Mouse (Mus musculus): Measurements from ENCODE around the gene Tbc1d10b. TPM values are rescaled to one million over a fixed set of nuclear protein-coding genes. Genes with fewer than 3 reads are reported as not detected.
"Not testable (repeated sequence)": the region's sequence is repeated elsewhere in the genome, so short reads cannot be mapped to it uniquely, and the experiment has no call there.

Tbc1d10b gene
- total RNA-seq, 1 experiment from 2014 or later: 53.1 TPM

DNA sequence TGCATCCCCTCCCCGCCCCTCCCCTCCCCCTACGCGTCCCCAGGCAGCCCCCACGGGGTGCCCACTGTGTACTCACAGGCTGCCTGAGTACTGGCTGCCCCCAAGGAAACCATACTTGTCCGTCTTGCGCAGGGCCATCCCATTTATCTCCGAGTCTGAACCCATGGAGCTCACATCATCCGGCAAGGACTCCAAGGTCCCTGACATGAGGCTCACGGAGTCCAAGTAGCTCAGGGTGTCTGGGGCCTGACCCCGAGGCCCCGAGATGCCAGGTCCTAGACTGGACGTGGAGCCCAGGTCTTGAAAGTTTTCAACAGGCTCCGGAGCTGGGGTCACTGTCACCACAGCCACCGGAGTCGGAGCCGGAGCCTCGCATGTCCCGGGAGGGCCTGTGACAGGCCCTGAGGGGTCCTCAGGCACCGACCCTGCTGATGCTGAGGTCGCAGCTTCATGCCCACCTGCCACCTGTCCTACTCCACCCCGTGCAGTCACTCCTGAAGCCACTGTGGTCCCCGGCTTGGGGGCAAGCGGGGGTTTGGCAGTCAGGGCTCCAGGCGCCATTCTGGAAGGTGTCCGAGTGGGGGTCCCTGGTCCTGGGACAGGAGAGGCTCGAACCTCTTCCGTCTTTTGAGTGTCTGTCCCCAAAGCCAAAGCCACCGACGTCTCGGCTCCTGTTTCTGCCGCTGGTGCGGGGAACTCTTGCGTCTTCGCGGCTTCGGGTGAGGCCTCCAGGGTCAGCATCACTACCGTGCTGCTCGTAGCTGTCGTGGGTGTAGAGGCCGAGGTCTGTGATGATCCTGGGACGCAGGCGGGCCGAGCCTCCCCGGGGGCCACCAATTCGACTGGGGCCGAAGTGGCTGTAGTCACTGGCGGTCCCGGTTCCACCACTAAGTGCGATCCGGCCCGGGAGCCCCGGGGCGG lies 634 bp downstream of the Tbc1d10b start:
- DNase-seq: peak; percentile 41

DNA sequence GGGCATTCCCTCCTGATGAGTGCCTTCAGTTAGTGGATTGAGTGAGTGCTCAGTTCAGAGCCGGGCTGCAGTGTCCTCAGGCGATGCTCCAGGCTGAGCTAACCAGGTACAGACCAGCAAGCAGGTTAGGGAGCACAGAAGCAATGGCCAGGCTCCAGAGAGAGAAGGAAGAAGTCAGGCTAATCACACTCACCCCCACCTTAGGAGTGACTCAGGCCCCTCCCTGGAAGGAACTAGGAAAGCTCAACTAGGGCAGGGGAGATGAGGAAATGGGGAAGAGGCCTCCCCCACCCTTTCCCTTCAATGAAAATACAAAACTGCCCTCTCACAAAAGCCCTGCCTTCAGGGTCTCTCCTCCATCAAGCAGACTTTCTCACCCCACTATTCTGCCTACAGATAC lies 1.7 kb downstream of the Tbc1d10b start:
- no peak for DNase-seq

DNA sequence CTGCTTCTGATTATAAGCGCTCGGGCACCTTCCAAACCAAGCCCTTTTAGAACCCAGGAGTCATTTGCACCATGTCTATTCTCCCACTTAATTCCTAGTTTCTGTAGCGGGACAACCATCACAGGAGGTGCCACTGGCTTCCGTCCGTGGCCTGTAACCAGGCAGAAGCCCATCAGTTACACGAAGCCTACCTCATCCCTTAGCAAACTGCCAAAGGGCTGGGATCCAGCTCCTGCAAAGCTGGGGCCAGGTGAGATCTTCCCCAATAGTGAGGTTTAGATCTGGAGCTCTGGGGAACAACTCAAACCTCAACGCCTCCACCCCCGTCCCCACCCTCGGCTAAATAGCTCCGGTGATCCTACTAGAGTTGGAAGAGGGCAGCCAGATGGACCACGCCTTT lies 11.8 kb downstream of the Tbc1d10b start:
- no peak for DNase-seq

DNA sequence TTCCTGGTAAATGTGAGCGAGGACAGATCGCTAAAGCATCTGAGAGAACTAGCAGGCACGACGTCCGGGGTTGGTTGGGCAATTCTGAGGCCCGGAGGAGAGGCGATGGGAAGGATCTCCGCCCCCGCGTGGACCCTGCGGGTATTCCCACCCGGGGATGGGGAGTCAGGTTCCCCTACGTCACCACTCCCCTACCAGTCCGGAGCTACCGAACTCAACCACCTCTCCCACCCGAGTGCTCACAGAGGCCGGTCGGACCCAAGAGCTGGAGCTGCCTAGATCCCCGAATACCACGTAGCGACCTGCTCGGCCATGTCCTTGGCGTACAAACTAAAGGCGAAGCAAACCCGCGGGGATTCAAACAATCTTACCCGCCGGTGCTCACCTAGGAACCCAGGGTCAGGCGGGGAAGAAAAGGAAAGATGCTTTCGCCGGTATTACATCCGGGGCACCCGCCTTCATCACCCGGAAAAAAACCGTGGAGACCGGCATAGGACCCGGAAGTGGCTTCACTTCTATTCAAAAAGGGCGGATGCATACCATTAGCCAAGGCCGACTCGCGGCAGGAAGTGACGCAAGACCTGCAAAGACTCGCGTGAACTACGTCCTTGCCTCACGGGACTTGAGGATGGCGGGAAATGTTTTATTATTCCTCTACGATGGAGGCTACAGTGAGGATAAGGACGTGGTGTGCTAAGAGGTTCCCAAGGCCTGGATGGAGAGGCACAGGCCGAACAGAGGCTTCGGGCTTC lies 12.5 kb downstream of the Tbc1d10b start, which contains the start of gene Cd2bp2:
TSS of gene Cd2bp2 (minus strand) at position 507 of the 752 bp plus-strand sequence.
- peak; percentile 92 for DNase-seq

DNA sequence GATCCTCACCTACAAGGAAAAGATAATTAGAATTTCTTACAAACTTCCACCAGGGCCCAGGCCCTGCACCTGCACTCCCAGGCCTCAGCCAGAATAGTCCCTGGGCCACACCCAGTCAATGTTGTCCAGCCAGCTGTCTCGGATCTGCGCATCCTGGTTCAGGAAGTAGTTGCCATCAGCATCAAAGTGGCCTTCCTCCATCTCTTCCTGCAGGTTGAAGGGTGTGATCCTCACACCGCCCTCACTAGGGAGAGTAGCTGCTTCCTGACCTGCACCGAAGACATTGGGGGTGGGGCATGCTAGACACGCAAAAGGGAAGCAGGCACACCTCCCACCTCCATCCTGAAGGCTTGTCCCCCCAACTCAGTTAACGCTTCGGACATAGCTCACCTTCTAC lies 13.6 kb downstream of the Tbc1d10b start:
- DNase-seq: no peak

DNA sequence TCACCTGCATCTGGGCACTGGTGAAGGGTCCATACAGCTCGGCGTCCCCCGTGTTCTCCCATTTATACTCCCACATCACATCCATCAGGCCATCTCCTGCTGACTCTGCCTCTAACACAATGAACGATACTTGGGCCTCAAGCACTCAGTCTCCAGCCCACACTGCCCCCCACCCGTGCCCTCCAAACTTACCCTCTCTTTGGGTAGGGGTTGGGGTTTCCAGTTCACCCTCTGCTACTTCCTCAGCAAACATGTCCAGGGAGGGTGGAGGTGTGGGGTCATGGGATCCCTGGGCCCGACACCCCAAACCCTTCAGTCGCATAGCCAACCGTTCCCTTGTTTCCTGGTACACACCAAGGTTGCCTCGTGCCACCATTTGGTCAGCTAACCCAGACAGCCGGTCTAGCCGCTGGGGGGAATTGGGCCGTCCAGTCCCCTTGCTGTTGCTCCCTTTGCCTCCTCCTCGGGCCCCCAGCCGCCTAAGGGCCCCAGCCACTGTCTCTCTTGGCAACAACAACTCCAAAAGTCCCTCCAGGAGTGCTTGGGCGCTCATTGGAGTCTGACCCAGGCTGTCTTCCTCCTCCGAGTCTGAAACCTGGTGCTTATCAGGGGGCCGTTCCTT lies 14.1 kb downstream of the Tbc1d10b start:
- DNase-seq: no peak

DNA sequence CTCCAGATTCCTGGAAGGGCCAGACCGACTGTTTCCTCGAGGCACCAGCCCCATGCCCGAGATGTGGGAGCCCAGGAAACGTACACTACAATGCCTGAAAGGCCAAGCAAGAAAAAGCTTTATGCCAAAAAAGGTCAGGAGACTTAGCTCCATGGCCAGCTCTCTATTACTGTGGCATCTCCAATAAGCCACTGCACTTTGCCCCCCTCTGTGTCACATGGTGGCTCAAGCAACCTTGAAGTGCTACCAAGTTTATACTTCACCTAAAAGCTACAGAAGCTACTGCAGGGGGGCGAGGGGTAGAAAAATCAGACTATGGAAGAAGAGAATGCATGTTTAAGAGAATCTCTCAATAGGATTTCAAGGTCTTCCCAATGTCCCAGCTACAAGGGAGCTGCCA lies 15.3 kb downstream of the Tbc1d10b start:
- DNase-seq: no peak

DNA sequence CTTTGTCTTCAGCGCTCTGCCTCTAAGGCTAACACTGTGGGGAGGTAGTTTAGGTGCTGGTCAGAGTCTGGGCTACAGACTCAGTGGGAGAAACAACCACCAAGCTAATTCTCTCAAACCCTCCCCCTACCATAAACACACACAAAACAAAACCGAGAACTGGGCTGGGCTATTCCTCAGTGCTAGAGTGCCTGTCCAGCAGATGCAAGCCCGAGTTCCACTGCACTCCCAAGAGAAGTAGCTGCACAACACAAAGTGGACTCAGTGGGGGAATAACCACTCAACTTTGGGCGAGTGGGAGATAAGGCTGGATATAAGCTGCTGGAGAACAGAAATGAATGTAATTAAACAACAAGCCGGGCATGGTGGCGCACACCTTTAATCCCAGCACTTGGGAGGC lies 17.6 kb downstream of the Tbc1d10b start:
- DNase-seq: no peak

DNA sequence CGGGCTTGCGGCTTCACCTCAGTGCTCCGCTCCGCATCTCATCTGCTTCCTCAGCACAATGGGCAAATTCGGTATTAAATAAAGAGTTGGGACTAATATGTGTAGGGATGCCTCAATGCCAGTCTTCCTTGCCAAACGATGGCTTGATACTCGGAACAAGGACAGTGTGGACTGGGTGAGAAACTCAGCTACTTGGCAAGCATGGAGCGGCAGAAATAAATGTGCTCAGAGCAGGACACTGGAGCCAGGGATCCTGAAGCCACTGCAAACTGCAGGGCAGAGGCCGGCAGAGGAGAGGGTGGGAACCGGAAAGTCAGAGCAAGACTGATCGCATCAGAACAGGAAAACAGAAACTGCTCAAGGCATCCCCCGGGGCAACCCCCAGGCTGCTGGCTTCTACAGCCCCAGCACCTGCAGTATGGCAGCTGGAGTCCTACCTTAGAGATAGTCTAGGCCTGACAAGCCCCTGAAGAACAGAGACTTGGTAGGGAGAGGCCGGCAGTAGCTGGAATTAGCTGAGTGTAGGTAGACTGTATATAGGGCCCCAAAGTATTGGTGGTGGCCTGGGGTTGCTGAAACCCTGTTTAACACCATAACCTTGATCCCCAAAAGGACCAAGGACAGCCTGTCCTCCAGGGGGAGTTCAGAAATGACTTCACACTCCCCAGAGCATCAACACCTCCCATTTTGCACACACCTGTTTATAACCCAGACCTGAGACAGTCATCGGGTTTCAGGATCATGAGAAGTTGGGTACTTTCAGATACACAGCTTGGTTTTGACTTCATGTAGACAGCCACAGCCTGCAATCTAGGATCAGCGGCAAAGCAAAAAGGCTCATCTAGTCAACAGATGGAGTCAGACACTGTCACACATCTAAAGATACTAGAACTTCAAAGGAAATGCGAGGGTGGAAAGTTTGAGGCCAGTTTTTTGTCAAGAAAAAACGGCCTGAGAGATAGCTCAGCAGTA lies 19.7 kb downstream of the Tbc1d10b start:
- DNase-seq: no peak

DNA sequence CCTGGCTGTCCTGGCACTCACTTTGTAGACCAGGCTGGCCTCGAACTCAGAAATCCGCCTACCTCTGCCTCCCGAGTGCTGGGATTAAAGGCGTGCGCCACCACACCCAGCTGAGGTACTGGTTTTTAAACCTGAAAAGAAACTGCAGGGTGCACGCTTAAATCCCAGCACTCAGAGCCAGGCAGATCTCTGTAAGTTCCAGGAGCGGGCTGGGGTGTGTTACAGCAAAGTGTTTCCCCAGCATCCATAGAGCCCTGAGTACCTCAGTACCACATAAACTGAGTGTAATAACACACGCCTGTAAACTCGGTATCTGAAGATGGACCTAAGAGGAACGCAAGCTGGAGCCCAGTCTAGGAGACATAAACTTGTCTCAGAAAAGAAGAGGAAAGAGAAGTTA lies 20.9 kb downstream of the Tbc1d10b start:
- DNase-seq: no peak

DNA sequence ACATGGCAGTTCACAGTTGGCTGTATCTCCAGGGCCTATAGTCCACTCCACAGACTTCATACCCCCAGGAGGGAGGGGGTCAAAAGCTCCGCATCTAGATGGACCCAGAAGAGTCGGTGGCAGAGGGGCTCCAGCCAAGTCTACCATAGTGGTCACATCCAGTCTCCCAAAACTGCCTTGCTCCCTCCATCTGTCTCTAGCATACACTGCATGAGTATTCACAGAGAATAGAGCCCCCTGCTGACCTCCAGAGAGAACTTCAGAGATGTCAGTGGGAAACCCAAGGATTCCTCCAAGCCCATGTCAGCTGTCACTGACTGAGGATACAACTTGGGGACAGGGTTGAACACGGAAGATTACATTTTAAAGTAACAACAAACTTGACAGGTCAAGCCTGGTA lies 22.7 kb downstream of the Tbc1d10b start:
- no peak for DNase-seq

DNA sequence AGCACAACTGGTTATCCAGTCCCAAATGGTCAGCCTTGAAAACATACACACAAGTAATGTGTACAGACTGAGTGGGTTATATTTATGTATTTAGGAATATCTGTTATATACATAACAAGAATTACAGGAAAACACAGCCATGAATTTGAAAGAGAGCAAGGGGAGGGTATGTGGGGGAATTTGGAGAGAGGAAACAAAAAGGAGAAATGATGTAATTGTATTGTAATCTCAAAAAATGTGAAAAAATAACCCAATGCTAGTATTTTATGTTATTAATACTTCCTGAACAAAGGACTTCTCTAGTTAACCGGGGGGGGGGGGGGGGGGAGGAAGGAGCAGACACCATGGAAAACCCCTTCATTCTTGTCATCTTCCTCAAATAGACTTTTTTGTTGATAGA lies 23.5 kb downstream of the Tbc1d10b start:
- DNase-seq: no peak

DNA sequence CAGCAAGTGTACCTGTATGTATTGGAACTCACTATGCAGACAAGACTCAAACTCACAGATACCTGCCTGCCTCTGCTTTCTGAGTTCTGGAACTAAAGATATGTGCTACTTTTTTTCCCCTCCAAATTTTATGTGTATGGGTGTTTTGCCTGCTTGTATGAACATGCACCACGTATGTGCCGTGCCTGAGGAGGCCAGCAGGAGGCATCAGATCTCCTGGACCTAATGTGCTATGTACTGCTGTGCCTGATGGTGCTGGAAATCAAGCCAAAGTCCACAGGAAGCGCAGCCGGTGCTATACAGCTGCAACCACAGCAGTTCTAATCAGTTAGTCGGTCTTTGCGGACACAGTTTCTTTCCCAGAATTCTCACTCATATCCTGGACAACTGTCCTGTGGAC lies 24.4 kb downstream of the Tbc1d10b start:
- DNase-seq: no peak

DNA sequence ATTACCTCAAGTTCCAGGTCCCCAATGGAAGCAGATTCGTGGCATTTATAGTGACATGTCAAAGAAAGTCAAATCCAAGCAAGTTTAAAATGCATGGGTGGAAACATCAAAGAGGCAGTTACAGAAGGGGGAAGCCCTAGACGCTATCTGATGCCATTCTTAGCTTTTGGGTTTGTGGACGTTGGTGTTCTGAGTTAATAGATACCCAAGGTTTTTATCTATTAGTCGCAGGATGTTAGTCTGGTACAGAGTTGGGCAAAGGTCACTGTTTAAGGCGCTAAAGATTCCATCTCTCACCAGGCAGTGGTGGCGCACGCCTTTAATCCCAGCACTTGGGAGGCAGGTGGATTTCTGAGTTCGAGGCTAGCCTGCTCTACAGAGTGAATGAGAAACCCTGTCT lies 24.9 kb downstream of the Tbc1d10b start:
- no peak for DNase-seq

DNA sequence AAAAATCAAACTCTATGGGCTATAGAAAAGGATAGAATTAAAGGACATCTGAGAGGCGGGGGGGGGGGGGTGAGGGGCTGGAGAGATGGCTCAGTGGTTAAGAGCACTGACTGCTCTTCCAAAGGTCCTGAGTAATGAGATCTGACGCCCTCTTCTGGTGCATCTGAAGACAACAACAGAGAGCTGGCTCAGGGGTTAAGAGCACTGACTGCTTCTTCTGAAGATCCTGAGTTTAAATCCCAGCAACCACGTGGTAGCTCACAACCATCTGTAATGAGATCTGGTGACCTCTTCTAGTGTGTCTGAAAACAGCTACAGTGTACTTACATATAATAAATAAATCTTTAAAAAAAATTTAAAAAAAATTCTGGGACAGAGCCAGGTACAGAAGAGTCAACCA lies 26.5 kb downstream of the Tbc1d10b start:
- not testable (repeated sequence) for DNase-seq

DNA sequence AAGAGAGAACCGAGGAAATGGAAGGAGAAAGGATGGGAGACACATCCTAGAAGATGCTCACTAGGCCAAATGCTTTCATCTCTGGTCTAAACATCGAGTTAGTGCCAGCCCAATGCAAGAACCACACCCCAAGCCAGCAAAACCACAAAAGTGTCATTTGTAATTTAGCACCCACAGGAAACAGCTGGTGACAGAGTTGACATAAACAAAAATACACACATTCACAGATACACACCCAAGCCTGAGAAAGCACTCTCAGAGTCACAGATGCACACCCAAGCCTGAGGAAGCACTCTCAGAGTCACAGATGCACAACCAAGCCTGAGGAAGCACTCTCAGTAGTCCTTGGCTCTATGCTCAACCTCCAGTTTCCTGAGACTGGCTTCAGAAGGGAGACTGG lies 27.5 kb downstream of the Tbc1d10b start:
- DNase-seq: no peak

DNA sequence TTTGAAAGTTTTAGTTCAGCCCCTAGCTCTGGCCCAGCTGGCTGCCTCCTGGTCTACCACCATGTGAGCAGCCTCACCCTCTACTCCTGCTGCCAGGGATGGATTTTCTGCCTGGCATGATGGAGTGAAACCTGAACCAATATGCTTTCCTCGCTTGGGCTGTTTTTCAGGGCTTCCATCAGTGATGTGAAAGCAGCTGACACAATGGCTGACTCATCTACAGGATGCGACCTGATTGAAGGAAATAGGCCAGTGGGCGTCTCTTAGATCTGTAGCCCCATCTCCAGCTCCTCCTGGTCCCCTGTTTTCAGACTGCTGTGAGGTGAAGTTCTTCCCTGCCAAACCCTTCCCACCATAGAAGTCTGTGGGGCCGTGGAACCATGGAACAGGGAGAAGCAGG lies 31.3 kb downstream of the Tbc1d10b start:
- no peak for DNase-seq

DNA sequence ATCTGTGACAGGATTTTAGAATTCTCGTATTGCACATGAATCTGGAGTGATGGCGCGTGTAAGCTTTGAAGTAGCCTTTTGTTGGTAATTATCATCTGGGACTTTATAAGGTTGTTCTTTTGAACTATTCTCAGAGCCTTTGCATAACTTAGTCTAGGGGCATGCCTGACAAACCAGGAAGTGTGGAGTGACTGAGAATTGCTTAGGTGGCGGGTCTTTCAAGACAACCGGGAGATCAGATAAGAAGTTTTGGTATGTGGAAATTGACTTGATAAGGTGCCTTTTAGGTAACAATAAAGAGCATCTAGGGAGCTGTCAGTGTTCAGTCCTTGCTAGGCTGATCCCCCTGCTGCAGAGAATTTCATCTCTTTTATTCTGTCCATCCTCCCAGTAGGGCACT lies 41.8 kb downstream of the Tbc1d10b start:
- no peak for DNase-seq

DNA sequence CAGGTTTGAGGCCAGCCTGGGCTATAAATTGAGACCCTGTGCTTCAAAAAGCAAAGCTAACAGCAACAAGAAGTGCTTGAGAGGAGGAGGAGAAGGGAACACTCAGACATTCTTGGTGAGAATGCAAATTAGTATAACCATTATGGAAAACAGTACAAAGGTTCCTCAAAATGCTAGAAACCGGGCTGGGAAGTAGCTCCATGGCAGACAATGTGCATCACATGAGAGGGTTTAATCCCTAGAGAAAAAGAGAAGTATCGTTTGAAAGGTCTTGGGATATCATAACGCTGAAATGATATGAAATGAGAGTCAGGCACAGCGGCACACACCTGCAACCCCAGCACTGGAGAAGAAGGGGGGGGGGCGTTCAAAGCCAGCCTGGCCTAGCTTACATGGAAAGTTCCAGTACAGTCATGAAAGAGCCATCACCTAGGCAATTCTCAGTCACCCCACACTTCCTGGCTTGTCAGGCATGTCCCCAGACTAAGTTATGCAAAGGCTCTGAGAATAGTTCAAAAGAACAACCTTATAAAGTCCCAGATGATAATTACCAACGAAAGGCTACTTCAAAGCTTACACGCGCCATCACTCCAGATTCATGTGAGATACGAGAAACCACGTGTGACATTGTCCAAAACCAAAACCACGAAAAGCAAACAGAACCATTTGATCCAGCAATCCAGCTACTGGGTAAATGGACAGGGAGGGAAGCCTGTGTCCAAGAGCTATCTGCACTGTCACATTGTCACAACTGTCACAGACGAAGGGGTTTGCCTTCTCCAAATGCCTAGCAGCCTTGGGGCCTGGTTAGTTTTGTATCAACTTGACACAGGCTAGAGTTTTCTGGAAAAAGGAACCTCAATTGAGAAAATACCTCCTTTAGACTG lies 42.4 kb downstream of the Tbc1d10b start:
- DNase-seq: no peak

DNA sequence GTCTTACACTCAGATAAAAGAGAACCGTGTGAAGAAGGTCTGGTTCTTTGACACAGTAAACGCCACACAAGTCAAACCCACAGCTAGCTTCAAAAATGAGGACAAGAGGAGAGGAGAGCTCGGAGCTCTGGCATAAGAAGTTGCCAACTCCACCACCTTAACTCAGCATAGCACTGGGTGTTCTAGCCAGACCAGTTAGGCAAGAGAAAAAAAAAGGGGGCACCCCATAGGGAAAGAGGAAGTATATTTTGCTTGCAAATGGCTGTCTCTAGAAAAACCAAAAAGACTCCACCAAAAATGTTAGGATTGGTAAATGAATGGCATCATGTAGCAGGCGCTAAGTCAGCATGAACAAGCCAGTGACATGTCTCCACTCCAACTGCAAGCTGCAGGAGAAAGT lies 44.3 kb downstream of the Tbc1d10b start:
- no peak for DNase-seq

DNA sequence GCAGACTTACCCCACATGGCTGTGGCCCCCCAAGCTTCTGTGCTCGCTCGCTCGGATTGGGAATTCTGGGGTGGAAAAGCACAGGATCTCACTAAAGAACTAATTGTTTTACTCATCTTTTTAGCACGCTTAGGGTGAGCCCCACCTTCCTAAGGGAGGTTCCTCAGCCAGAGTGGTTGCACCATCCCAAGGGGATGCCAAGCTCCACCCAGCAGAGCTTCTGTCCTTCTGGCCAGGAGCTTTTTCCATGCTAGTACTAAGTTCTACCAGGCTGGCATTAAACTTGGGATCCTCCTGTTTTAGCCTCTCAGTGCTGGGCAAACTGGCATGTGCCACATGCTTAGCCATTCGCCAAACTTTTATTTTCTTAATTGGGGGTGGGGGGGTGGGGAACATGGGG lies 45.7 kb downstream of the Tbc1d10b start:
- DNase-seq: peak; percentile 11

All from adrenal gland, postnatal 25 days (tissue).